Mouse (Mus musculus): ENCODE data around the gene Als2cr12. TPM values are rescaled to one million over a fixed set of nuclear protein-coding genes. Genes with fewer than 3 reads are reported as not detected.
A peak's percentile ranks its signal among the peaks of the same experiment; 100 is the strongest.
"Not testable (repeated sequence)": the region's sequence is repeated elsewhere in the genome, so short reads cannot be mapped to it uniquely, and the experiment has no call there.

The Als2cr12 gene
- total RNA-seq, 2 experiments from 2014 or later, result not detected

- peak in 1 of 2 experiments; percentile 52 for DNase-seq (ENCODE audit: extremely low spot score in 1 of 2, low spot score in 2 of 2)
Observed at GRCm38 (mm10) chr1:58697607-58698006, 1.8 kb upstream of the Als2cr12 start.

DNA sequence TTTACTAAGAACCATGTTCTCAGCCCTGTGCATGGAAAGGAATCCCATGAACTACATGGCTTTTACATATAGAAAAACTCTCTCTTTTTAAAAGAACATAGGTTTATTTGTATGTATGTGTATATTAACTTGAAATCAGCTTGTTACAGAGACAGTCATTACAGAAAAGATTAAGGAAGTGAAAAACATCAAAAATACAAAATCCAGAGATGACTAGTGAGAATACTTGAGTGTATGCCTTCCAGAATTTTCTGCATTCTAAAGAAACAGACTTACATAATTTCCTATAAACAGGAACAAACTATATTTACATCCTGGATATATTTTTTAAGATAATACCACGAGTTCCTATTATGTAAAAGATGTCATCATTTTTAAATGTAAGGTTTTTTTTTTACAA is 2.1 kb downstream of the Als2cr12 start:
- intact Hi-C loops (cut with DNase I), result loop anchor here (10.0 kb wide), 1 partner anchor 139 kb away; no protein-coding TSS in a partner anchor
- no peak for DNase-seq (ENCODE audit: extremely low spot score in 1 of 2, low spot score in 2 of 2)

More at GRCm38 (mm10) chr1:58697607-58698006, 1.8 kb upstream of the Als2cr12 start:
- intact Hi-C loops (cut with DNase I), result loop anchor here (2.0 to 10.0 kb wide), 2 partner anchors 143 to 199 kb away; no protein-coding TSS in a partner anchor

DNA sequence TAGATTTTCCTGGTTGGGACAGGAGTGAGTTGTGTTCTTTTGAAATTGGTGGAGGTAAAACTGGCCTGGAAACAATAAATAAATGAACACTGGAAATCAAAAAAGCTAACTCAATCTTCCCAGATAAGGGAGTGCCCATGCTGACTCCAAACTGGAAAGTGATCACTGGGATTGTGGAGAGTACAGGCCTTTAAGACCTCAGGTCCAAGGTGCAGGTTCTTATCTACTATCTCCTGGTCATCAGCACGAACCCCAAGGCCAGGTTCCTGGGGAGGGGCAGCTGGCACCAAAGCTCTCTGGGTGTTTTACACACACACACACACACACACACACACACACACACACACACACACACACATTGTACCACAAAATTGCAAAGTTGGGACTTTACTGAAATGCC is 4.1 kb downstream of the Als2cr12 start:
- DNase-seq (ENCODE audit: extremely low spot score in 1 of 2, low spot score in 2 of 2), result not testable (repeated sequence)
- intact Hi-C loops (cut with DNase I), result loop anchor here (10.0 kb wide), 1 partner anchor 137 kb away; no protein-coding TSS in a partner anchor

DNA sequence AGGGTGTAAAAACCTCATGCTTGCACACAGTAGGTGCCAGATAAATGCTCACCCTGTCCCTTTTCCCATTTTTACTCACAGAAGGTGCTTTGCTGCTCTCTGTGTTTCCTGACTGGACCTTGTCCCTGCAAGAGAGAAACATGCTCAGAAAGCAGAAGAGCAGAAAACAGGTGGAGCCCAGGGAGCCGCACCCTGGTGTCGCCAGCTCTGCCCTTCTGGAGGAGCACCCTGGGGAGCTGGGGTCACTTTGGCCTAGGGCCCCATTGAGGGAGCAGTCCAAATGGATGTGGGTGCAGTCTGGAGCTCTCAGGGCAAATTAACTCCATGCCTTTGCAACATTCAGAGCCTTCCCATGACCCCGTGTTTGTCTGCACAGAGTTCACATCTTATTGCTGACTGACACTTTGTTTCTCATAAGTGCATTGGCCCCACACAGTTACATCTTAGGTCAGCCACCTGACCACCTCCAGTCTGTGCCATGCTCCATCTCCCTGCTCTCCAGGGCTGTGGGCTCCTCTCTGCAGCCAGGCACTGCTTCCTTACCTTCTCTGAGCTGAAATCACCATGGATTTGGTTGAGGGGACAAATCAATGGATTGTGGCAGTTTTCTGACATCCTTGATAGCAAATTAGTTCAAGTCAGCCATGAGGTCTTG is 4.8 kb downstream of the Als2cr12 start:
- DNase-seq (ENCODE audit: extremely low spot score in 1 of 2, low spot score in 2 of 2), result not testable (repeated sequence)
- intact Hi-C loops (cut with DNase I), result loop anchor here (10.0 kb wide), 1 partner anchor 136 kb away; no protein-coding TSS in a partner anchor

GRCm38 (mm10) chr1:58690006-58690744 is 5.6 kb downstream of the Als2cr12 start:
- no peak for DNase-seq (ENCODE audit: extremely low spot score in 1 of 2, low spot score in 2 of 2)
- intact Hi-C loops (cut with DNase I), result loop anchor here (10.0 kb wide), 1 partner anchor 135 kb away; no protein-coding TSS in a partner anchor

DNA sequence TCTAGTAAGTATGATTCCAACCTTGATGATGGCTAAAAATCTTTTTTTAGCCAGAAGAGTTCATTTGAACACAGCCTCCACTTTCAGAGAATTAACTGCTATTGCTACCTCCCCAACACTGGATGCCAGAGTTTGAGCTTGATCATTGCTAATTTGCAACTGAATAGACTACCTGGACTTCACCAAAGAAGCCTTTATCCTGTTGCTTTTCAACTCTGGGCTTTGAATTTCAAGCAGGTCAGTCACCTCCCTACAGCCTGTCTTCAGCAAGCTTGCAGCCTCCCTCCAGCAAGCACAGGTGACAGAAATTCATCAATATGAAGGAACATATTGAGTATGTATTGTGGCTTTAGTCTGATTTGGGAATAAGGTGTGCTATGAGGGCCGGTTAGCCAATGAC is 6.4 kb downstream of the Als2cr12 start:
- DNase-seq (ENCODE audit: extremely low spot score in 1 of 2, low spot score in 2 of 2), result no peak
- intact Hi-C loops (cut with DNase I), result no loop called here

DNA sequence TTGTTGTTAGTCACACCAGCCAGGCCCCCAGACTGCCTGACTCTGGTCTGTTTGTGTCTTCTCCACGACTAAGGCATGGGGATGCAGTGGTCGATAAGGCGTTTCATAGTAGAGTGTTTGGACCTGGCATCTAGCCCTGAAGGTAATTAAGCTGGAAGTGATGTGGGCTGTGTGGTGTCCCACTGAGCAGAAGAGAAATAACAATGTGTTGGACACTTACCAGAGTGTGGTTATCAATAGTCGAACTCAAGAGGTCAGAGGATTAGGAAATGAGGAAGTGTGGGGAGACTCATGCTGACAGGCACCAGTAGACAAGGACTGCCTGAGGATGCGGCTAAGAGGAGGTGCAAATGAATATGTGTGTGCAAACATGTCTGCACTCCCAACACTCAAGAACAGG is 17.4 kb downstream of the Als2cr12 start:
- intact Hi-C loops (cut with DNase I); DNase-seq (ENCODE audit: extremely low spot score in 1 of 2, low spot score in 2 of 2): not testable (repeated sequence)

DNA sequence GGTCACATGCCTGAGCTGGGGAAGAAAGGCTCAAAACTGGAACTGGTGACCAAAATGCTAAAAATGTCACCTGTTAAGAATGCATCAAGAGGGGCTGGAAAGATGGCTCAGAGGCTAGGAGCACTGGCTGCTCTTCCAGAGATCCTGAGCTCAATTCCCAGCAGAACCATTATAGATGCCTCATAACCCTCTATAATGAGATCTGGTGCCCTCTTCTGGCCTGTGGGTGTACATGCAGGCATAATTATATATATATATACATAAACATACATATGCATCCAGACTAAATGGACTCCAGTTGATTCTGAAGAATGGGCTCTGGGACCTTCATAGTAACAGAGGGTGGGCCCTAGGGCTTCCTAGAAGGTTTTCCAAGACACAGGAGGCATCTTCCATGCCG is 18.2 kb downstream of the Als2cr12 start:
- no peak for DNase-seq (ENCODE audit: extremely low spot score in 1 of 2, low spot score in 2 of 2)
- intact Hi-C loops (cut with DNase I), result no loop called here

- intact Hi-C loops (cut with DNase I), result no loop called here
- no peak for DNase-seq (ENCODE audit: extremely low spot score in 1 of 2, low spot score in 2 of 2)
Observed at GRCm38 (mm10) chr1:58675011-58675410, 20.8 kb downstream of the Als2cr12 start.

- DNase-seq (ENCODE audit: extremely low spot score in 1 of 2, low spot score in 2 of 2), result no peak
- intact Hi-C loops (cut with DNase I), result no loop called here
Observed at GRCm38 (mm10) chr1:58672116-58672515, 23.7 kb downstream of the Als2cr12 start.

GRCm38 (mm10) chr1:58669635-58670034 is 26.2 kb downstream of the Als2cr12 start:
- intact Hi-C loops (cut with DNase I); DNase-seq (ENCODE audit: extremely low spot score in 1 of 2, low spot score in 2 of 2): not testable (repeated sequence)

DNA sequence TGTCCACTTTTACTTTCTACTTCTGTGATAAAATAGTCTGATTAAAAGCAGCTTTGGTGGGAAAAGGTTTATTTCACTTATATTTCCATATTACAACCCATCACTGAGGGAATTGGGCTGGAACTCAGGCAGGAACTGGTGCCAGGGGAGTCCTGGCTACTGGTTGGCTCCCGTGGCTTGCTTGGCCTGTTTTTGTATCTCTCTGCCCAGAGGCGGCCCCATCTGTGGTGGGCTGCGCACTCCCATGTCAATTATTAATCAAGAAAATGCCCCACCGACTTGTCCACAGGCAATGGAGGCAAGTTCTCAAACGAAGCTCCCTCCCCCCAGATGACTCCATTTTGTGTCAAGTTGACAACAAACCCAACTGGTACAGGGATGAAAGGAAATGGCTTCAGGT is 27.6 kb downstream of the Als2cr12 start:
- DNase-seq (ENCODE audit: extremely low spot score in 1 of 2, low spot score in 2 of 2), result no peak
- intact Hi-C loops (cut with DNase I), result no loop called here

GRCm38 (mm10) chr1:58663365-58663764 is 32.4 kb downstream of the Als2cr12 start:
- intact Hi-C loops (cut with DNase I); DNase-seq (ENCODE audit: extremely low spot score in 1 of 2, low spot score in 2 of 2): not testable (repeated sequence)

DNA sequence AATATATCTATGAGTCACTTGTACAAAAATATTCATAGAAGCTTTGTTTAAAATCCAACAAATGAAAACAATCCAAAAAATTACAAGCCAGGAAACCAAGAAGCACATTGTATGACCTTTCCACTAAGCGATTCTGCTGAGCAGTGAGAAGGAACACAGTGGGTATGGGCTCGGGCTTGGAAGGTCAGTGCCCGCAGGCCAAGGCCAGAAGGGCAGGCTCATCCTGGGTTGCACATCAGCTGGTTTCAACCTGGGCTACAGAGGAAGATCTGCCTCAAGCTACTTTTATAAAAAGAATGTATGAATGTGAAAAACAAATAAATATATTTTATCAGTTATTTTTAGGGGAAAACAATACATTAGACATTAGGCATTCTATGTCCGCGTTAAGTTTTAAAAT is 33.1 kb downstream of the Als2cr12 start:
- DNase-seq (ENCODE audit: extremely low spot score in 1 of 2, low spot score in 2 of 2); intact Hi-C loops (cut with DNase I): not testable (repeated sequence)

DNA sequence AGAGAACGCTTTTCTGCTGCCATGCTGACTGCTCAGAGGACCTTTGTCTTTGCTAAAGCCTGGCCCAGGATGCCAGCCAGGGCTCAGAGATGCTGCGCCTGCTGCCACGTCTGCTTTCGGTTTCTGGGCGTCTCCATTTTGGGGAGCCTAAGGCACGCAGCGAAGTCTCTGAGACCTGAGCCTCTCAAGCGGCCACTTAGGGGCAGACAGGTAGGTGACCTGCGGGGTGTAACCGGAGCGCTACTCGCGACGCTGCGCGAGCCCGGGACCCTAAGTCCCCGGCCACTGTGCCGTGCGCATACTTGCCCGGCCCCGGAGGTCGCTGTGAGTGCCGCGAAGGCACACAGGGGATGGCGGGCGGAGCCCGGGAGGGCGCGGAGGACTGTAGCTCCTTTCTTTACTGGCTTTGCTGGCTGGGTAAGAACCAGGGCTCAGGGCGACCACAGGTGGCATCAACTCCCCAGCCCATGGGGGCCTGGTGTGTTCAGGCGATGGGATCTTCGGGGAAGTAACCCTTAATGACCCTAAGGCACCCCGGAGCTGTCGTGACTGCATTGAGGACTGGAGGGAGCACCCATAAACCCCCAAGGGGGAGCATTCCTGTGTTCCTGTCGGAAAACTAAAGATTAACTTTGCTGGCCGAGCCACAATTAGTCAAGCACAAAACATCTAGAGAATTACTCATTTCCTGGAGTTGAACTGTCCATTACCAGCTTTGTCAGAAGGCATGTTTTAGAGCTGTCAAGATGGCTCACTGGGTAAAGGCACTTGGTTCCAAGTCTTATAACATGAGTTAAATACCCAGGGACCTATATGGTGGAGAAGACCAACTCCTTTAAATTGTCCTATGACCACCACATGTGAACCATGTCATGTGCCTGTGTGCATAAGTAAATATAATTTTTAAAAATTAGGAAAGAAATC is 43.0 kb downstream of the Als2cr12 start:
- intact Hi-C loops (cut with DNase I), result no loop called here
- peak; percentile 13 to 63 for DNase-seq (ENCODE audit: extremely low spot score in 1 of 2, low spot score in 2 of 2)

DNA sequence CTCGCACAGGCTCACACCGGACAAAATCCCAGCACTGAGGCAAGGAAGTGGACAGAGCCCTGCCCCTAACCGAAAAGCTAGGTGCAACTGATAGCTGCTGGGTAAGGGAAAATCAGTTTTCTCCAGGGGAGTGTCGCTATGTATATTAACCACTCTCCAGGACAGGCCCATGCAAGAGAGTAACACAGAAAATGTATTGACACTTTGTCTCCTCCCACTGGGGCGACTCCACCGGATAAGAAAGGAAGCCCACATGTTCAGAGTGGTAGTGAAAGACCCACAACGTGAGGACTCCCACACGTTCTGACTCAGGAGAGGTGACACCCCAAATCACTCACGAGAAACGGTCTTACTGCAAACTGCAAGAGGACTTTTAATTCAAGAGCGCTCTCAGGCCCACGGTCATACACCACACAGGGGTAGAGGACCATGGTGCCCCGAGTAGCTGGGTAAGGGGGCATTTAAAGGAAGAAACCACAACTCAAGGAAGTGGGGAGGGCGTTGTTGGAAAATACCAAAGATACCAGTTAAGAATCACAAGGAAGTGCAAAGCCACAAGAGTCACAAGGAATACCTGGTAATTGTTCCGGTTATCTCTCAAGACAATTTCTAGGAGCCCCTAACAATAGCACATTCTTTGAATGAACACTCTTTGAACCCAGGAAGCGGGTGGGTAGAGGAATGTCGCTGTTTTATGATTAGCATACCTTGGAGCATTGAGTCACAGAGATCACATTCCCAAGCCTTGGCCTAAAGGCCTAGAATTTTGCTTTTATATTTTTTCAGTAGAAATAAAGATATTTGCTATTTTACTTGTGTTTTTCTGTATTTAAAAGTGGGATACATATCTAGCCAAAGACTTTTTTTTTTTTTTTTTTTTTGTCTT is 44.0 kb downstream of the Als2cr12 start:
- DNase-seq (ENCODE audit: extremely low spot score in 1 of 2, low spot score in 2 of 2); intact Hi-C loops (cut with DNase I): not testable (repeated sequence)

DNA sequence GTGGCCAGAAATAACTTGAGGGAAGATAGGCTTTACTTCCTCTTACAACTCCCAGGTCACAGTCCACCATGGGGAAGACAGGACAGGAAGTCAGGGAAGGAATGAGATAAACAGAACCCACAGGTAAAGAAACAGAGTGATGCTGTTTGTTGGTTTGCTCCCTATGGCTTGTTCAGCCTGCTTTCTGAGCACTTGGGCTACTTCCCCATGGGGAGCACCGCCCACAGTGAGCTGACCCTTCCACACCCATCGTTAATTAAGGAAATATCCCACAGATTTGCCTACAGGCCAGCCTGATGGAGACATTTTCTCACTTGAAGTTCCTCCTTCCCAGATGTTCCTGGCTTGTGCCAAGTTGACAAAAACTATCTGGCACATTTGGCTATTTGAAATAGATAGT is 66.9 kb downstream of the Als2cr12 start:
- intact Hi-C loops (cut with DNase I); DNase-seq (ENCODE audit: extremely low spot score in 1 of 2, low spot score in 2 of 2): not testable (repeated sequence)
